In genomic region chr12:111404880-111405279, GRCm38 (mm10) we compare ENCODE assay signal across 17 mouse cellular contexts. TPM values are rescaled to one million over a fixed set of nuclear protein-coding genes. Genes with fewer than 3 reads are reported as not detected.
"Had no signal": no experiment of that assay in that cellular context is flagged by ENCODE, and none has a peak within 500 bp of the region (broad histone marks: within the 10 kb centered on the region; RNA-seq: fewer than 3 reads in every experiment).

No protein-coding gene starts in this region.

- H3K9ac ChIP-seq: liver, embryonic 13.5 days had no signal

- H3K36me3 ChIP-seq: liver, embryonic 13.5 days had no signal

- H3K9me3 ChIP-seq: liver, embryonic 13.5 days had no signal

- DNase-seq: kidney, adult 18-20 months; kidney, adult 9 months; kidney, postnatal 25 days; layer of hippocampus, postnatal 36 days; liver, embryonic 13.5 days; lung, adult 18-20 months; lung, postnatal 4 days; midbrain, embryonic 14.5 days; thymus, adult 18-20 months; thymus, postnatal 36 days had no signal

- ATAC-seq: intestine, embryonic 16.5 days had no signal

- H3K27ac ChIP-seq: left cerebral cortex, adult 2 months; liver, embryonic 13.5 days had no signal

- H3K4me2 ChIP-seq: liver, embryonic 13.5 days; midbrain, embryonic 11.5 days had no signal

- H3K4me3 ChIP-seq: left cerebral cortex, adult 2 months; liver, embryonic 13.5 days had no signal

RNA-seq across cellular contexts. Expression of gene Lbhd2, which starts 1.7 kb away (rescaled TPM):
- polyA plus RNA-seq: liver, adult 2 months; liver, embryonic 13.5 days; midbrain, embryonic 11.5 days; neural tube, embryonic 11.5 days; small intestine, adult 2 months had no signal

RNA-seq across cellular contexts. Expression of gene Tnfaip2, which starts 37.4 kb away (rescaled TPM):
- polyA plus RNA-seq: neural tube, embryonic 14.5 days had no signal
